Mouse (Mus musculus): ENCODE results near the gene Cd300a.

The Cd300a gene

DNA sequence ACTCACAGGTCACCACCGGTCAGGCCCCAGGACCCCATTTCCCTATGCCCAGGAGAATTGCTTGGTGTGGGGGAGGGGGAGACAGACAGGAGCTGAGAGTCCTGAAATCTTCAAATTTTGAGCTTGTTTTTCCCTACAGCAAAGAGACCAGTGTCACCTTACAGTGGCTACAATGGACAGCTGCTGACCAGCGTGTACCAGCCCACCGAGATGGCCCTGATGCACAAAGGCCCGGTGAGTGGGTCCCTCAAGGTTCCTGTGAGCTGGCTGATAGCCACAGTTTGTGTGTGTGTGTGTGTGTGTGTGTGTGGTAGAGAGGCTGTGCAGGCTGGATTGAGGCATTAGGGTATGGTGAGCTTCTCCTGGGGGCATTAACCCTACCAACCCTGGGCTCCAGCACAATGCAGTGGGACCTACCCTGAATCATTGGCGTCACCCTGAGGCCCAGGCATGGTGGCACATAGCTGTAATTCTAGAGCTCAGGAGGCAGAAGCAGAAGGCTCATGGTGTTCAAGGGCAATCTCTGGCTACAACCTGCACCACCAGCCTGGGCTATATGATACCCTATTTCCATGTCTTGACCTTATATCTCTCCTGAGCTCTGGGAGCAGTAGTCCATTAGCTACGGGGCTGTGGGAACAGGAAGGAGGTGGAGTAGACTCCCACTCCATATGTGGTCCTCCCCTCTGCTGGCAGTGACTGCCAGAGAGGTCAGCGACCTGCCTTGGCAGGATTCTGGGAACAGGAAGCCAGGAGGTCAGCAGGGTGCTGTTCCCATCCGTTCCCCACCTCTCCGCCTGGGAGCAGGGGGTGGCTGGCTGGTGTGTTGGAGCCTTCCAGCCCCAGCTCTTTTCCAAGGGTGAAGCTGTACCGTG is 23.1 kb upstream of the Cd300a start:
- no peak for DNase-seq (ENCODE audit: low spot score in 2 of 2)

- no peak for DNase-seq (ENCODE audit: low spot score in 2 of 2)
Observed at GRCm38 (mm10) chr11:114867361-114868235, 22.2 kb upstream of the Cd300a start.

GRCm38 (mm10) chr11:114868280-114868679 is 21.6 kb upstream of the Cd300a start:
- DNase-seq (ENCODE audit: low spot score in 2 of 2) = no peak

- no peak for DNase-seq (ENCODE audit: low spot score in 2 of 2)
Observed at GRCm38 (mm10) chr11:114869787-114870186, 20.1 kb upstream of the Cd300a start.

DNA sequence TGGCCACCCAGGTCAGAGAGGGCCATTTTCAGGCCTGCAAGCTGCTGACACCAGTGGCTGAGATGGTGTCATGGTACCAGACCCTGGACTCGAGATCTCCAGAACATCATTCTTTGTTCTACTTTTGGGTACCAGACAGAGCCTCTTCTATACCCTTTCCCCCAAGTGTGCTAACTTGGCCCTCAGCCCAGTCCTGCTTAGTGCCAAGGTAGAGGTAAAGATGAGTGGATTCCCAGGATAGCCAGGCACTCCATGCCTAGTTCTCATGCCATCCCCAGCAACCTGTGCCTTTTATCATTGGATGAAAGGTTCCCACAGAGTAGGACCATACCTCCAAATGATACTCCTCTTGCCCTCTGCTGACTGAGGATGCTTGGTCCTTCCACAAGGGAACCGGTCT is 18.3 kb upstream of the Cd300a start:
- no peak for DNase-seq (ENCODE audit: low spot score in 2 of 2)

DNA sequence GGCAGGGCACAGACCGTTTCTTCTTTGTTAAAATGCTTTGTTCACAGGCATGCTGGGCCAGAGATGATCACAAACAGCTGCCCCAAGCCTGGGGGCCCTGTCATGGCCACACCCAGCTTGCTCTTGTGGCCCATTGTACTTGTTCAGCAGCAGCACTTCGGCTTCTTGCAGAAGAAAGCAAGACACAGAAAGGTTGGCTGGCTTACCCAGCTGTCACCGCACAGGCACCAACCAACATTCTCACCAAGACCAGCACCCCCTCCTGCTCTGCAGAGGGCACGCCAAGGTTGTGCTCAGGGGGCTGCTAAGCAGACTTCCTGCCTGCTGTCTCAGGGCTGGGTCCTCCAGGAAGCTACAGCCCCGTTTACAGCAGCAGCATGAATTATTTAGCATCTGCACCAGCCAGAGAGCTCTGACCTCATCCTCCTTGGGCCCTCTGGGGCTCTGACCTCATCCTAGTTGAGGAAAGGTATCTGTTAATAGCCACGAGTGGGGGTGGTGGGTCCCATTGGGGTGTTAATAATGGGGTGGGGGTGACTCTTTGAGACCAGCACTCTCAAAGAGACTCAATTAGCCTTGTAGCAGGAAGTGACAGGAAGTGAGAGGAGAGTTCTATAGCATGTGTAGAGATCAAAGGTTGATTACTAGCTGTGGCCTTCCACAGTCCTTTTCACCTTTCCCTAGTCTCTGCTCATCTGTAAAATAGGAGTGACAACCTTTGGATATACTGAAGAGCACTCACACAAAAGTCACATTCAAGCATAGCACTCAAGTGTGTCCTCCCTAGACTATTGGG is 16.6 kb upstream of the Cd300a start:
- no peak for DNase-seq (ENCODE audit: low spot score in 2 of 2)

DNA sequence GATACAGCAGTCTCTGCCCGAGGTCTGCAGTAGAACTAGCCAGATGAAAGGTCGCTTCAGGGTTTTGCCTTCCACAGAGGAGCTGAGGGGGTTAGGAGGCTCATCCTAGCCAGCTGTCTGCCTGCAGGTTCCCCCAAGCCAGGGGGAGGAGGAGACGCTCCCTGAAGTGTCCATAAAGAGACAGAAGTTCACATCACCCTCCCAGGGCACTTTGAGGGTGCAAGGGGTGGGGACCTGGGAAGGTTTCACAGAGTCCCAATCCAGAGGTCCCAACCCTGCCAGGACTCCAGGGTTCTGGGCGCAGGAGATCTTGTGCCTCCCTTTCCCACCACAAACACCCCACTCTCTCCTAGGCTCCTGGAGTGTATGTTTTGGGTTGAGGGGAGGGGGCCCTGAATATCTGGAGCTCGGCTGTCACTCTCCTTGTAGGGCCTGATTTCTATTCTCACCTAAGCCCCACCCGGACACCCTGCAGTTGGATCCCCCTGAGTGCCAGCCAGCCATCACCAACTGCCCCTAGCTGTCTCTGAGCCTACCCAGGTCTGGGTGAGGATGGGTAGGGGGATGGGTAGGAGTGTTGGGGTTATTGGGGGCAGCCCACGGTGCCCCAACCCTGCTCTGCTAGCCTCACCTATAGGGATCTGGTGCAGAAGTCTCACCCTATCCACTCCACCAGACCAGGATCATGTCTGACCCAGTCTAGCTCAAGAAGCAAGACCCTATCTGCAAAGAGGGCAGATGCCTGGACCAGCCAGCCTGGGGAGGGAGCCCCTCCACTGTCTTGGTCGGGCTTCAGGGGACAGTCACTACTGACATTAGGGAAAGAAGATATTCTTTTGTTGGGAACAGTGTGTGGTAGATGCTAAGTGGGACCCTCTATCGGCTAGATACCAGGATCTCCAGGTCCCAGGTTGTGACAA is 15.4 kb upstream of the Cd300a start:
- no peak for DNase-seq (ENCODE audit: low spot score in 2 of 2)

GRCm38 (mm10) chr11:114875301-114875801 is 14.5 kb upstream of the Cd300a start:
- no peak for DNase-seq (ENCODE audit: low spot score in 2 of 2)

GRCm38 (mm10) chr11:114876176-114876575 is 13.7 kb upstream of the Cd300a start:
- DNase-seq (ENCODE audit: low spot score in 2 of 2) = no peak

DNA sequence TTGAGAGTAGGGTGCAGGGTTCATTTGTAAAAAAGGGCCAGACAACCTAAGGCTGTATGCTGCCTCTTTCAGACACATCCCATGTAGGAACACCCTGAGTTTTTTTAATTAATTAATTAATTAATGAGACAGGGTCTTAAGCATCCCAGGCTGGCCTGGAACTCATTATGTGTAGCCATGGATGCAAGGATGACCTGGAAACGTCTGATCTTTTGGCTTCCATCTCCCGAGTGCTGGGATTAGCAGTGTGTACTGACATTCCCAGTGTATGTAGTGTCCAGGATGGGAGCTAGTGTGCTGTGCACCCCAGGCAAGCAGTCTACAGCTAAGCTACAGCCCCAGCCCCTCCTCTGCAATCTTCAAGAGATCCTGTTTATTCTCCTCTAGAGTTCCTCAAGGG is 13.2 kb upstream of the Cd300a start:
- no peak for DNase-seq (ENCODE audit: low spot score in 2 of 2)

DNA sequence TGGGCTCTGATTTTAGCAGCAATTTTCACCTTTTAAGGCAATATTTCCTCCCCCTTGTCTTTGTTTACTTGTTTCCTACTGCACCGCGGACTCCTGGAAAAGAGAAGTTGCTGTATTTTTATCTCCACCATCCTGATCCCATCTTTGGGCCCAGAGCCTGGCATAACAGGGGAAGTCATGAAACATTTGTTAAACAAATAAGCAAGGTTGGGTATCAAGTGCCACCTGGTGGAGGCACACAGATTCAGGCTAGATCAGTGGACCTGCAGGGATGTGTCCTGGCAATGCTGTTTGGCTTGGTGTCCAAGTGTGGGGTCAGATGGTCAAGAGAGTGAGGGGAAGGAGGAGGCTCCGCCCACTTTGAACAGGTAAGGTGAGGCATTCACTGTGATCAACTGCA is 12.7 kb upstream of the Cd300a start:
- DNase-seq (ENCODE audit: low spot score in 2 of 2) = peak in 1 of 2 experiments; percentile 44

DNA sequence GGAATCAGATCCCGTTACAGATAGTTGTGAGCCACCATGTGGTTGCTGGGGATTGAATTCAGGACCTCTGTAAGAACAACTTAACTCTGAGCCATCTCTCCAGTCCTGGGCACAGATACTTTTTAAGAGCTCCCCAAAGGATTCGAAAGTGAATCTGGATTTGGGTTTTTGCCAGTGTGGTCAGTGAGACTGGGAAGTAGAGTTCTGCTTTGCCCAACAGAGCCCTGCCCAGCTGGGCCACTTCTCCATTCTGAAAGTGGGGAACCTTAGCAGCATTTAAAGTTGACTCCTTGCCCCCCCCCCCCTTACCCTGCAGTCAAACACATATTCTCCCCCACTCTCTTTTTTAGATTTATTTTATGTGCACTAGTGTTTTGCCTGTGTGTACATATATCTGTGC is 10.2 kb upstream of the Cd300a start:
- DNase-seq (ENCODE audit: low spot score in 2 of 2) = no peak

GRCm38 (mm10) chr11:114880185-114880584 is 9.7 kb upstream of the Cd300a start:
- DNase-seq (ENCODE audit: low spot score in 2 of 2) = no peak

- peak in 1 of 2 experiments; percentile 39 for DNase-seq (ENCODE audit: low spot score in 2 of 2)
Observed at GRCm38 (mm10) chr11:114880589-114880988, 9.3 kb upstream of the Cd300a start.

DNA sequence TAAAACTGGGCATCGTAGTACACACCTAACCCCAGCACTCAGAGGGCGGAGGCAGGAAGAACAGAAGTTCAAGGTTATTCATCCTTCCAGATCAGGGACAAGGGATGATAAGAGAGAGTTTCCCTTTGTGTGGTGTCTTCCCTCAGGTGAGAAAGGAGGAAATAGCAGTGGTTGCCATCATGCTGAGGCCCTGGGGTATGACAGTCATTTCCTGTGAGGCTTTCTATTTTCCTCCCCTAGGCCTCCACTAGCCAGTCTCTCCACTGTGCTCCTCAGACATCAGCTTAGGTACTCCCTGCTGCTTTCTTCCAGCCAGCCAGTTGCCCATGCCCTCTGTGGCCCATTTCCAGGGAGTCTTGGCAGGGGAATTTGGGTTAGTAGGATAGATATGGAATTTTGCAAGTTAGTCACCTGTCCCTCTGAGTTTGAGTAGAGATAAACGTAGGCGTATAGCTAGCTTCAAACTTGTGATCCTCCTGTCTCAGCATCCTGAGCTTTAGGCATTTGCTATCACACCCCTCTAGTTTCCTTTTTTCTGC is 6.5 kb upstream of the Cd300a start:
- DNase-seq (ENCODE audit: low spot score in 2 of 2) = no peak

GRCm38 (mm10) chr11:114884380-114885100 is 5.3 kb upstream of the Cd300a start:
- DNase-seq (ENCODE audit: low spot score in 2 of 2) = no peak

DNA sequence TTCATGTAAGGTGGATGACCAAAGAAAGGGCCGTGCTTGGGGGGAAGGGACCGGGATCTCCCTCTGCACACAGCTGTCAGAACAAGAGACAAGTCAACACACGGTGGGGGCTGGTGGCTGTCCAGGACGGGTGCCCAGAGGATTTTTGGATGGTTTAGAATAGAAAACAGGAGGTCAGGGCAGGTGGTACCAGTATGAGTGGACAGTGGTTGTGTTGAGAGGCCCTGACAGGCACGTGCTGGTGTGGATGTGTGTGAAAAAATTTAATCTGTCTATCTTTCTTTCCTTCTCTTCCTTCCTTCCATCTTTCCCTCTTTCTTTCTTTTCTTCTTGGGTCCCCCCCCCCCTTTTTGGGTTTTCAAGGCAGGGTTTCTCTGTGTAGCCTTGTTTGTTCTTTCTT is 701 bp downstream of the Cd300a start:
- no peak for DNase-seq (ENCODE audit: low spot score in 2 of 2)

- DNase-seq (ENCODE audit: low spot score in 2 of 2) = no peak
Observed at GRCm38 (mm10) chr11:114896085-114896484, 6.2 kb downstream of the Cd300a start.

GRCm38 (mm10) chr11:114898026-114898425 is 8.2 kb downstream of the Cd300a start:
- no peak for DNase-seq (ENCODE audit: low spot score in 2 of 2)

DNA sequence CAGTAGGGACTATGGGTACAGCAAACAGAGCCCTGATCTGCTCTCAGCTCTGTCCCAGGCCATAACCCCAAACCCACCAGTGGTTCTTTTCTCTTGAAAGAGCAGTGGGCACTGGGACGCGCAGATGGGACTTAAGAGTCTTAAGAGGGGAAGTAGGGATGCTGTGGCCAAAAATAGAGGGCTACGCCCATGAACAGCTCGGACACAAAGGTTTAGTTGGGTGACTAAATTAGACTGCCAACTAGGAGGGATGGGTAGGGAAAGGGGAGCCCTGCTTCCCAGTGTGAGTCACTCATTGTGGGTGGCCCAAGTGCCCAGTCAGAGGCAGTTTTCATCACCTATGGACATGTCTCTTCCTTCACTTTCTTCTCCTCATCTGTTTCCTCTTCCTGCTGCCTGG is 13.4 kb downstream of the Cd300a start:
- DNase-seq (ENCODE audit: low spot score in 2 of 2) = no peak
